Mouse (Mus musculus) heart, adult 11 months (tissue): Measurements from ENCODE around the gene Rtca.

Source experiments
- DNase-seq: peaks from one replicate; pipeline ENCODE4 v3.0.0; 2022

The Rtca gene

GRCm38 (mm10) chr3:116507772-116508351 lies at the start of gene Rtca:
Gene Rtca (minus strand): TSS chr3:116508208.
- peak; percentile 99 for DNase-seq

- DNase-seq = no peak
Measured at GRCm38 (mm10) chr3:116551362-116551761, 43.4 kb upstream of the Rtca start.

DNA sequence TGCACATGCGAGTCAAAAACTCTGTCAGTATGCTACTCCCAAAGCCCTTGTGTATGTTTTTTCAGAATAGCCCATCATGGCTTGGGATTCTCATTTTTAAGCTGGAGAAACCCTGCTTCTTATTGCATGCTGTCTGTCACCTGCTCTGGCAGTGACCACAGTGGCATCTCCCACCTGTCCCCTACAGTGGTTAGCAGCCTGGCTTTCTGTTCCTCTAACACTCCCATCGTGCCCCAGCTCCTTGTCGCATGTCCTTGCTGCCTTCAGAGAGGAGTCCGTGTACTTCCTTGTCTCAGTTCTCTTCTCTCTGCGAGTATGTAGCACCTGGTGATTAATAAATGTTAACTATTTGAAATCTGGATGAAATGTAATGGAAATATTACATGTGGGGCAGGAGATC lies 39.4 kb upstream of the Rtca start:
- peak; percentile 53 for DNase-seq

- DNase-seq = peak; percentile 87
Measured at GRCm38 (mm10) chr3:116542532-116542931, 34.5 kb upstream of the Rtca start.

- DNase-seq = no peak
Measured at GRCm38 (mm10) chr3:116542070-116542469, 34.1 kb upstream of the Rtca start.

DNA sequence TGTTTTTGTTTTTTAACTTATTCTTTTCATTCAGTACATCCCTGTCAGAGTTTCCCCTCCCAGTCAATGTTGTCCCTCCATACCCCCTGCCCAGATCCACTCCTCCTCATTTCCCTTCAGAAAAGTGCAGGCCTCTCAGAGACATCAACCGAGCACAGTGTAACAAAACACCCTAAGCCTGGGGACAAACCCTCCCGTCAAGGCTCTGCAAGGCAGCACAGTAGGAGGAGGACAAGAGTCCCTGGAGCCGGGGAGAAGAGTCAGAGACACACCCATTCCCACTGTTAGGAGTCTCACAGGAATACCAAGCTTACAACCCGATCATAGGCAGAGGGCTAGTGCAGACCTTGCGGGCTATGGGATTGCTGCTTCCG lies 29.2 kb upstream of the Rtca start:
- DNase-seq = peak; percentile 34

- peak; percentile 95 for DNase-seq
Measured at GRCm38 (mm10) chr3:116536428-116537199, 28.6 kb upstream of the Rtca start.

- peak; percentile 86 for DNase-seq
Measured at GRCm38 (mm10) chr3:116530826-116531225, 22.8 kb upstream of the Rtca start.

DNA sequence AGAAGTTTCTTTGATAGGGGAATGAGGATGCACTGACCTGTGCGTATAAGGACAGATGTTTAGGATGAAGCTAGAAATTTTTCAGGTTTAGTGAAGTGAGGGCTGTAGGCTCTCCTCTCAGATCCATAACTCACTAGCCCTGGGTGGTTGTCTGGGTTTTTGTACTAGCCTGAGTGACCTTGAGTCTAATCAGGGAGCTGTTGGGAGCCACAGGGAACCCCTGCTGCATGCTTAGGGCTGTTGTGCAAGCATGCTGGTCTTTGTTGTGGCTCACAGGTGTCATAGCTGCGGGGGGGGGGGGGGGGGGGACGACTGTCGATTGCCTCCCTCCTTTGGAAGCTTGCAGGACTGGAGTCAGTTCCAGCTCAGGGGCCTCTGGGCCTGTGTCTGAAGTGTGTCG lies 21.7 kb upstream of the Rtca start:
- peak; percentile 62 for DNase-seq

DNA sequence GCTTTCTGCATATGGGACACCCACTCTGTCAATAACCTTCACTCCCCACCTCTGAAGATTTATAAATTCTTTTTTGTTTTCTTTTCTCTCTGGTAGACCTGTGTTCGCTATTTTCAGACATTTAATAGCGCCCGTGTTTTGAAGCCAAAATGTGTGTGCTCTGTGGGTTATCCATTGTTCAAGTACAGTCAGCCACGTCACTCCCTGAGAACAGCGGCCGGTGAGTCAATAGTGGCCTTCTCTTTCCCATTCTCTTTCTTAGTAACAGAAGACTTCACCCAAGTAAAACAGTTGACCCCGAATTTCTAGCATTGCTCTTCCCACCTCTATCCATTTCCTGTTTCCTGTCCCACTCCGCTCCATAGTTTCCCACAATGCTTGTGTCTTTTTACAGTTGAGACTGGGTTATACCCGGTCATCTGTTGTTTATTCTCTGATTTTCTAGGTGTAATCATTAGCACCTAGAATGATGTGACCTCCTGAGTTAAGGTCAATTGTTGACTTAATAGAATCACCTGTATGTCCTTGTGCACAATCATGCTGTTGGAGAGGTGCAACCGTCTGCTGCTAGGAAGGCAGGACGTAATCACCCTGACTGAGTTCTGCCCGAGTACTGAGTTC lies 12.2 kb upstream of the Rtca start:
- DNase-seq = peak; percentile 79

- DNase-seq = peak; percentile 99
Measured at GRCm38 (mm10) chr3:116512904-116513716, 5.1 kb upstream of the Rtca start, which contains the start of gene Dbt. Gene Dbt (plus strand): TSS chr3:116513070.

DNA sequence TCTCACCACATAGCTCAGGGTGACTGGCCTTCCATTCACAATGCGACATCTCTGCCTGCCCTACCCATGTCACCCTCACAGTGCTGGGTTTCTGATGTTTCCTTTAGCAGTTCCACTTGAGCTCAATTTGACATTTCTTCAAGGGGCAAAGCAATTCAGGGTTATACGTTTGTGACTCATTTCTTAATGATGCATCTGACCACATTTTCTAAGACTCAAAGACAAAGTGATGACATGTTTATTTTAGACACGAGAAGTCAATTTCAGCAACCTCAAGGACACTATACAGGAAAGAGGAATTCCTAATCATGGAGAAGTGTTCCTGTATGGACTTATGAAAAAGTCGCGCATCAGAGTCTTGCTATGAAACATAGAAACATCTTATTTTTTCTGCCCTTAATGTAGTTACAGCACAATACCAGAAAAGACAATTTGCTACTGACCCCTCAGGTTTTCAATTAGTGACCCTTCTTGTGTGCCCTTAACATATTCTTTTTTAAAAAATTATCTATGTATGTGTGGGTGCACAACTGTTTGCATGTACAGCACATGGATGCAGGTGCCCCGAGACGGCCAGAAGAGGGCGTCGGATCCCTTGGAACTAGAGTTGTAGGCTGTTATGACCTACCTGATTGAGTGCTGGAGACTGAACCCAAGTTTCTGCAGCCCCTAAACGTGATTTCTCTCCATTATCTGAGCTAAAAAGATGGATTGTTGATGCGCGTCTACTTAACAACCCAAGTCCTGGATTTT lies 4.3 kb upstream of the Rtca start:
- DNase-seq = peak; percentile 25

DNA sequence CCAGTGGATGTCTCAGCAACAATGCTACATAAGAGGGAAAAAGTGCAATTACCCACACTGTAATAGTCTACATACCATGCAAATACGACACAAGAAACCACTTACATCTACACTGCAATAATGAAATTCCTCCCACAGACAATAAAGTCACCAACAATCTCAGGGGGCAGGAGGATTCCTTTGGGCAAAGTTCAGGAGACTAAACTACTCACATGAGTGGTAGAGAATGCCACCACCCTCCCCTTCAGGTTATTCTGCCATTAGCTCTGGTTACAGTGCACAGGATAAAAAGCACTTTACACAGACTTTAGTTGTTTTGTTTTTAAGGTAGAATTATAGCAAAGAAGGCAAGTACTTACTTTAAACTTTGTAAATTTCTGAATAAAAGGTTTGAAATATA lies 12.3 kb downstream of the Rtca start:
- DNase-seq = no peak

GRCm38 (mm10) chr3:116493658-116494057 lies 14.3 kb downstream of the Rtca start:
- no peak for DNase-seq

- no peak for DNase-seq
Measured at GRCm38 (mm10) chr3:116491923-116492454, 16.0 kb downstream of the Rtca start.

GRCm38 (mm10) chr3:116490920-116491319 lies 17.1 kb downstream of the Rtca start:
- DNase-seq = no peak

- DNase-seq = no peak
Measured at GRCm38 (mm10) chr3:116483271-116483670, 24.7 kb downstream of the Rtca start.

- no peak for DNase-seq
Measured at GRCm38 (mm10) chr3:116482724-116483123, 25.3 kb downstream of the Rtca start.

DNA sequence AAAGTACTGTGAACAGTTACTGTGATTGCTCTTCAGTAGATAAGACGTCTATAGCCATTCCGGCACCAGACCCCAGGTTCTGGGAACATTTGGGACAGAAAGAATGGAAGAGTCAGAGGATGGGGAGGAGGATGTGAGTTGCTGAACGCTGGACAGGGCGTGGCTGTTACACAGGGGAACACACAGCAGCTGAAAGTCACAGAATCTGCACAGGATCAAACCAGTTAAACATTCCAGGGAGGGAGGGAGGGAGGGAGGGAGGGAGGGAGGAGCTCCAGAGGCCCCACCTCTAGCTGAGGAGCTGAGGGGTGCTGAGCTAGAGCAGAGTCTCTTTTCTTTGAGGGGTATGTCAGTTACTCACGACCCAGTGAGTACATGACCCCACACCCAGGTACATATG lies 27.1 kb downstream of the Rtca start:
- DNase-seq = peak; percentile 61

DNA sequence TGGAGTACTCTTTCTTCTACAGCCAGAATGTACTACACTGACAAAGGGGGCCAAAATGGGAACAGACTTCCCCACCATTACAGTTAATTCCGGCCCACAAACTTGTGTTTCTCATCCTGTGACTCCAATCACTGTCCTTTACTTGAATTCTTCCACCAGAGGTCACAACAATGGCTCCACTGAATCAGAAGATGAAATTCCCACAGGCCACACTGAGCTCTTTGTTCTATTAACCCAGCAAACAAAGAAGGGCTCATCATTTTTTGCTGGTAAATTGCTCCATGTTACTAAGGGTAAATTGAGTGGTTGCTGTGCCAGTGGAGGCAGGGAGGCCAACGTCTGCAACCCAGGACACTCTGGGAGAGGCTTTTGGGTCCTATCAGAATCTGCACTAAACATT lies 27.9 kb downstream of the Rtca start:
- peak; percentile 37 for DNase-seq

- DNase-seq = peak; percentile 74
Measured at GRCm38 (mm10) chr3:116477351-116477750, 30.7 kb downstream of the Rtca start.

GRCm38 (mm10) chr3:116476686-116477298 lies 31.2 kb downstream of the Rtca start:
- DNase-seq = peak; percentile 80
